Mouse (Mus musculus) lung, embryonic 15.5 days (tissue): ENCODE measurements around the gene Gm45233. TPM values are rescaled to one million over a fixed set of nuclear protein-coding genes. Genes with fewer than 3 reads are reported as not detected.

Experiments used
- ATAC-seq: fragments of 200-750 bp; cut with Nextera tagmentation; 2 replicates; pipeline ENCODE4 v1.8.0; 2017; ENCODE audit warnings: moderate number of reproducible peaks, borderline replicate concordance; ENCODE audit not compliant: low FRiP score, low TSS enrichment; ENCODE audit errors: extremely low read depth
- H3K27ac ChIP-seq: fragments of 300-500 bp; sonication (generic); 2 replicates; pipeline ENCODE4 v1.5.1; 2015; ENCODE audit warnings: moderate library complexity, mild to moderate bottlenecking, inconsistent platforms
- H3K27me3 ChIP-seq: fragments of 300-500 bp; sonication (generic); 2 replicates; pipeline ENCODE4 v1.6.1; 2015; ENCODE audit warnings: inconsistent platforms
- H3K36me3 ChIP-seq: fragments of 300-500 bp; sonication (generic); 2 replicates; pipeline ENCODE4 v1.6.1; 2015; ENCODE audit warnings: inconsistent platforms
- H3K4me1 ChIP-seq: fragments of 300-500 bp; sonication (generic); 2 replicates; pipeline ENCODE4 v1.6.1; 2015; ENCODE audit warnings: inconsistent platforms
- H3K4me2 ChIP-seq: fragments of 300-500 bp; sonication (generic); 2 replicates; pipeline ENCODE4 v1.6.1; 2015; ENCODE audit warnings: inconsistent platforms, mild to moderate bottlenecking, moderate library complexity
- H3K4me3 ChIP-seq: fragments of 300-500 bp; sonication (generic); 2 replicates; pipeline ENCODE4 v1.5.1; 2015; ENCODE audit warnings: mild to moderate bottlenecking, inconsistent platforms
- H3K9ac ChIP-seq: fragments of 300-500 bp; sonication (generic); 2 replicates; pipeline ENCODE4 v1.6.1; 2015; ENCODE audit warnings: inconsistent platforms
- H3K9me3 ChIP-seq: fragments of 300-500 bp; sonication (generic); 2 replicates; pipeline ENCODE4 v1.6.1; 2016; ENCODE audit warnings: inconsistent platforms
- WGBS: fragments of 180-500 bp; shearing (Covaris S2); methylation state at CpG from one replicate; pipeline ENCODE4 v1.1.7; 2015; 5-methylcytosine and 5-hydroxymethylcytosine counted together
- polyA plus RNA-seq: library from polyadenylated mRNA; unstranded; fragments of >200 nt; fragmentation: Nextera tagmentation; extraction: Ambion mirVana; gene quantifications from 2 replicates; pipeline ENCODE4 v1.2.1, GENCODE M21; 2015

Gene Gm45233
- polyA plus RNA-seq, 1 experiment from 2014 or later: 0.45 TPM

GRCm38 (mm10) chr7:43452609-43453008, 8.7 kb downstream of the Gm45233 start:
- Histone ChIP-seq H3K4me3 (no peak overlapping the region), H3K27me3 (no peaks in the 10 kb centered on the region), H3K4me2 (no peak overlapping the region), H3K4me1 (no peaks in the 10 kb centered on the region), H3K27ac (no peak overlapping the region), H3K9me3 (no peaks in the 10 kb centered on the region), H3K9ac (no peak overlapping the region), H3K36me3 (peaks cover 49% of the 10 kb centered on the region)
- 39% methylated on average over 4 of the region's 4 CpGs for WGBS
- ATAC-seq: no peak

GRCm38 (mm10) chr7:43453599-43454355, 9.8 kb downstream of the Gm45233 start:
- Histone ChIP-seq H3K9ac (no peak overlapping the region), H3K27me3 (no peaks in the 10 kb centered on the region), H3K9me3 (no peaks in the 10 kb centered on the region), H3K36me3 (peaks cover 54% of the 10 kb centered on the region), H3K27ac (no peak overlapping the region), H3K4me2 (no peak overlapping the region), H3K4me3 (no peak overlapping the region), H3K4me1 (no peaks in the 10 kb centered on the region)
- no peak for ATAC-seq
- WGBS: 79% methylated on average over 14 of the region's 14 CpGs

GRCm38 (mm10) chr7:43454371-43454770, 10.4 kb downstream of the Gm45233 start:
- WGBS: 73% methylated on average over 6 of the region's 6 CpGs
- peaks cover 54% of the 10 kb centered on the region for H3K36me3 ChIP-seq
- no peak overlapping the region for H3K4me2 ChIP-seq
- no peak for ATAC-seq
- no peaks in the 10 kb centered on the region for H3K27me3 ChIP-seq
- H3K9me3 ChIP-seq: no peaks in the 10 kb centered on the region
- no peak overlapping the region for H3K9ac ChIP-seq
- H3K27ac ChIP-seq: no peak overlapping the region
- H3K4me3 ChIP-seq: no peak overlapping the region
- no peaks in the 10 kb centered on the region for H3K4me1 ChIP-seq

GRCm38 (mm10) chr7:43462851-43463250, 18.9 kb downstream of the Gm45233 start, which contains the start of gene Vsig10l:
Gene Vsig10l (plus strand): TSS chr7:43463151.
- Histone ChIP-seq H3K9ac (no peak within 1 kb of the TSS), H3K4me1 (peaks cover 16% of the 10 kb centered on the region), H3K4me3 (no peak within 1 kb of the TSS), H3K27me3 (peaks cover 9% of the 10 kb centered on the region), H3K9me3 (no peaks in the 10 kb centered on the region), H3K27ac (no peak within 1 kb of the TSS), H3K4me2 (no peak within 1 kb of the TSS), H3K36me3 (0 out of 2 replicates have a peak, but pooled peaks cover 3% of the 10 kb centered on the region)
- 57% methylated on average over 4 of the region's 4 CpGs for WGBS
- ATAC-seq: no peak

GRCm38 (mm10) chr7:43463976-43464375, 20.0 kb downstream of the Gm45233 start:
- Histone ChIP-seq H3K4me3 (no peak overlapping the region), H3K27ac (no peak overlapping the region), H3K9ac (no peak overlapping the region), H3K4me2 (no peak overlapping the region), H3K4me1 (peaks cover 16% of the 10 kb centered on the region), H3K9me3 (no peaks in the 10 kb centered on the region), H3K27me3 (peaks cover 9% of the 10 kb centered on the region), H3K36me3 (no peaks in the 10 kb centered on the region)
- ATAC-seq: no peak
- WGBS: 68% methylated on average over 7 of the region's 7 CpGs

GRCm38 (mm10) chr7:43464864-43465343, 21.0 kb downstream of the Gm45233 start:
- H3K9ac ChIP-seq: peak overlapping the region; percentile 47; the same call in 1 of the 2 replicates
- H3K9me3 ChIP-seq: no peaks in the 10 kb centered on the region
- WGBS: 6% methylated on average over 35 of the region's 35 CpGs
- no peaks in the 10 kb centered on the region for H3K36me3 ChIP-seq
- H3K4me1 ChIP-seq: peaks cover 16% of the 10 kb centered on the region
- H3K4me3 ChIP-seq: peak overlapping the region; percentile 51
- H3K4me2 ChIP-seq: peak overlapping the region; percentile 95
- no peak overlapping the region for H3K27ac ChIP-seq
- H3K27me3 ChIP-seq: peaks cover 9% of the 10 kb centered on the region
- no peak; the same call in 1 of the 2 replicates for ATAC-seq

GRCm38 (mm10) chr7:43465344-43466098, 21.6 kb downstream of the Gm45233 start:
- no peaks in the 10 kb centered on the region for H3K36me3 ChIP-seq
- peaks cover 9% of the 10 kb centered on the region for H3K27me3 ChIP-seq
- WGBS: under 1% methylated on average over 33 of the region's 33 CpGs
- no peaks in the 10 kb centered on the region for H3K9me3 ChIP-seq
- peak overlapping the region; percentile 51 for H3K4me3 ChIP-seq
- no peak overlapping the region for H3K27ac ChIP-seq
- peaks cover 16% of the 10 kb centered on the region for H3K4me1 ChIP-seq
- H3K9ac ChIP-seq: peak overlapping the region; percentile 47; the same call in 1 of the 2 replicates
- H3K4me2 ChIP-seq: peak overlapping the region; percentile 95
- peak; percentile 90 for ATAC-seq

- no peak overlapping the region; the same call in 1 of the 2 replicates for H3K27ac ChIP-seq
- no peaks in the 10 kb centered on the region for H3K9me3 ChIP-seq
- WGBS: 2% methylated on average over 28 of the region's 33 CpGs
- H3K4me3 ChIP-seq: peak overlapping the region; percentile 51
- H3K4me1 ChIP-seq: peaks cover 16% of the 10 kb centered on the region
- no peaks in the 10 kb centered on the region for H3K36me3 ChIP-seq
- peak overlapping the region; percentile 95 for H3K4me2 ChIP-seq
- peaks cover 9% of the 10 kb centered on the region for H3K27me3 ChIP-seq
- peak overlapping the region; percentile 24; the same call in 1 of the 2 replicates for H3K9ac ChIP-seq
- peak; percentile 55 for ATAC-seq
These were observed 22.3 kb downstream of the Gm45233 start for GRCm38 (mm10) chr7:43466099-43466694.

- H3K9ac ChIP-seq: no peak overlapping the region
- WGBS: 42% methylated on average over 8 of the region's 8 CpGs
- peaks cover 5% of the 10 kb centered on the region for H3K27me3 ChIP-seq
- H3K4me1 ChIP-seq: peaks cover 9% of the 10 kb centered on the region
- no peaks in the 10 kb centered on the region for H3K36me3 ChIP-seq
- no peak overlapping the region for H3K4me3 ChIP-seq
- H3K9me3 ChIP-seq: no peaks in the 10 kb centered on the region
- H3K4me2 ChIP-seq: no peak overlapping the region
- no peak for ATAC-seq
- H3K27ac ChIP-seq: no peak overlapping the region
These were observed 26.4 kb downstream of the Gm45233 start for GRCm38 (mm10) chr7:43470373-43470772.

- WGBS: 12% methylated on average over 23 of the region's 23 CpGs
- ATAC-seq: no peak
These were observed 31.8 kb downstream of the Gm45233 start for GRCm38 (mm10) chr7:43475706-43476105.

GRCm38 (mm10) chr7:43476376-43476775, 32.4 kb downstream of the Gm45233 start:
- peaks cover 33% of the 10 kb centered on the region for H3K27me3 ChIP-seq
- no peak overlapping the region for H3K4me2 ChIP-seq
- no peaks in the 10 kb centered on the region for H3K9me3 ChIP-seq
- H3K36me3 ChIP-seq: no peaks in the 10 kb centered on the region
- no peak overlapping the region for H3K9ac ChIP-seq
- no peak overlapping the region for H3K4me3 ChIP-seq
- no peak for ATAC-seq
- WGBS: 7% methylated on average over 13 of the region's 13 CpGs
- no peak overlapping the region for H3K27ac ChIP-seq
- H3K4me1 ChIP-seq: 0 out of 2 replicates have a peak, but pooled peaks cover 3% of the 10 kb centered on the region

More at GRCm38 (mm10) chr7:43475706-43476105, 31.8 kb downstream of the Gm45233 start:
- no peak overlapping the region for H3K27ac ChIP-seq
- no peak overlapping the region for H3K4me2 ChIP-seq
- H3K36me3 ChIP-seq: no peaks in the 10 kb centered on the region
- no peak overlapping the region for H3K9ac ChIP-seq
- 0 out of 2 replicates have a peak, but pooled peaks cover 3% of the 10 kb centered on the region for H3K4me1 ChIP-seq
- peaks cover 33% of the 10 kb centered on the region for H3K27me3 ChIP-seq
- H3K4me3 ChIP-seq: no peak overlapping the region
- no peaks in the 10 kb centered on the region for H3K9me3 ChIP-seq
